Mouse (Mus musculus) gastrocnemius, adult 18-20 months (tissue): ENCODE results near the gene Chd9. TPM values are rescaled to one million over a fixed set of nuclear protein-coding genes. Genes with fewer than 3 reads are reported as not detected.

Source experiments
- DNase-seq: peaks from one replicate; pipeline ENCODE4 v3.0.0; 2021; ENCODE audit warnings: low spot score
- total RNA-seq, 2 experiments: library from RNA; stranded (reverse); gene quantifications; 2 replicates each; pipeline ENCODE4 v1.2.3; 2021

The Chd9 gene
- total RNA-seq, 2 experiments from 2014 or later: 28.7 to 53.9 TPM

- no peak for DNase-seq
Measured at GRCm38 (mm10) chr8:90964044-90964443, 135.9 kb downstream of the Chd9 start.

- no peak for DNase-seq
Measured at GRCm38 (mm10) chr8:90965467-90966170, 137.5 kb downstream of the Chd9 start.

- DNase-seq: no peak
Measured at GRCm38 (mm10) chr8:90968307-90968706, 140.2 kb downstream of the Chd9 start.

- peak; percentile 13 for DNase-seq
Measured at GRCm38 (mm10) chr8:90976960-90977371, 148.8 kb downstream of the Chd9 start.

- DNase-seq: no peak
Measured at GRCm38 (mm10) chr8:90978720-90979119, 150.6 kb downstream of the Chd9 start.

GRCm38 (mm10) chr8:90979295-90979694, 151.1 kb downstream of the Chd9 start:
- DNase-seq: no peak

GRCm38 (mm10) chr8:90982087-90982486, 153.9 kb downstream of the Chd9 start:
- DNase-seq: no peak

GRCm38 (mm10) chr8:91019726-91020125, 191.6 kb downstream of the Chd9 start:
- peak; percentile 60 for DNase-seq

GRCm38 (mm10) chr8:91034417-91034816, 206.3 kb downstream of the Chd9 start:
- DNase-seq: no peak

GRCm38 (mm10) chr8:91036905-91037304, 208.8 kb downstream of the Chd9 start:
- DNase-seq: no peak

- no peak for DNase-seq
Measured at GRCm38 (mm10) chr8:91038637-91039036, 210.5 kb downstream of the Chd9 start.

- DNase-seq: no peak
Measured at GRCm38 (mm10) chr8:91046370-91046769, 218.2 kb downstream of the Chd9 start.

GRCm38 (mm10) chr8:91051037-91051436, 222.9 kb downstream of the Chd9 start:
- peak; percentile 47 for DNase-seq

GRCm38 (mm10) chr8:91054418-91054817, 226.3 kb downstream of the Chd9 start:
- no peak for DNase-seq

GRCm38 (mm10) chr8:91056848-91057247, 228.7 kb downstream of the Chd9 start:
- DNase-seq: no peak

- DNase-seq: no peak
Measured at GRCm38 (mm10) chr8:91059086-91059578, 231.0 kb downstream of the Chd9 start.

- DNase-seq: no peak
Measured at GRCm38 (mm10) chr8:91059884-91060510, 231.8 kb downstream of the Chd9 start.

GRCm38 (mm10) chr8:91060555-91061471, 232.7 kb downstream of the Chd9 start:
- DNase-seq: no peak

GRCm38 (mm10) chr8:91065179-91065578, 237.0 kb downstream of the Chd9 start:
- no peak for DNase-seq

GRCm38 (mm10) chr8:91069407-91069806, 241.3 kb downstream of the Chd9 start:
- peak; percentile 18 for DNase-seq

GRCm38 (mm10) chr8:91069834-91070233, 241.7 kb downstream of the Chd9 start, which contains the start of gene Rbl2:
Rbl2 (plus strand) TSS chr8:91070057.
- peak; percentile 97 for DNase-seq
